Mouse (Mus musculus) liver, embryonic 14.5 days (tissue): ENCODE data around the gene Nup188.

Experiments used
- CTCF ChIP-seq: IDR thresholded peaks from 2 replicates; pipeline ENCODE4 v1.5.1; 2016; ENCODE audit warnings: antibody characterized with exemption, low read depth, control low read depth
- EP300 ChIP-seq: IDR thresholded peaks from 2 replicates; pipeline ENCODE4 v1.6.1; 2016; ENCODE audit warnings: antibody characterized with exemption, low read depth

- TF ChIP-seq CTCF (no peak), EP300 (no peak)
Measured at GRCm38 (mm10) chr2:30287027-30287373, 803 bp downstream of the Nup188 start.
